Mouse (Mus musculus): ENCODE results near the gene Ablim1. TPM values are rescaled to one million over a fixed set of nuclear protein-coding genes. Genes with fewer than 3 reads are reported as not detected.

Ablim1 gene
- polyA plus RNA-seq, 1 experiment from 2014 or later: 12.4 TPM

- Histone ChIP-seq H3K27ac (ENCODE audit: low read length) (no peak overlapping the region), H3K4me2 (ENCODE audit: low read depth, low read length) (no peak overlapping the region), H3K9ac (ENCODE audit: low read depth, low read length) (no peak overlapping the region), H3K36me3 (ENCODE audit: control insufficient read depth, insufficient read depth) (no peaks in the 10 kb centered on the region), H3K4me3 (ENCODE audit: low read depth, low read length) (no peak overlapping the region), H3K9me3 (replicated peaks; ENCODE audit: control insufficient read depth, low read length) (no peaks in the 10 kb centered on the region), H3K4me1 (ENCODE audit: control insufficient read depth, low read depth, low read length) (no peaks in the 10 kb centered on the region), H3K27me3 (ENCODE audit: control insufficient read depth, insufficient read depth, low read depth, low read length) (no peaks in the 10 kb centered on the region)
- WGBS (ENCODE audit: insufficient replicate concordance): 65% methylated on average over 15 of the region's 15 CpGs
- no peak for ATAC-seq (ENCODE audit: low read depth)
Measured at GRCm38 (mm10) chr19:57236647-57237046, 78.1 kb downstream of the Ablim1 start.

- no peak for ATAC-seq (ENCODE audit: low read depth)
- H3K4me1 ChIP-seq (ENCODE audit: control insufficient read depth, low read depth, low read length): no peaks in the 10 kb centered on the region
- H3K36me3 ChIP-seq (ENCODE audit: control insufficient read depth, insufficient read depth): no peaks in the 10 kb centered on the region
- no peak overlapping the region for H3K4me2 ChIP-seq (ENCODE audit: low read depth, low read length)
- no peak overlapping the region for H3K27ac ChIP-seq (ENCODE audit: low read length)
- no peak overlapping the region for H3K9ac ChIP-seq (ENCODE audit: low read depth, low read length)
- H3K4me3 ChIP-seq (ENCODE audit: low read depth, low read length): no peak overlapping the region
- H3K9me3 ChIP-seq (replicated peaks; ENCODE audit: control insufficient read depth, low read length): no peaks in the 10 kb centered on the region
- no peaks in the 10 kb centered on the region for H3K27me3 ChIP-seq (ENCODE audit: control insufficient read depth, insufficient read depth, low read depth, low read length)
- WGBS (ENCODE audit: insufficient replicate concordance): 76% methylated on average over 2 of the region's 2 CpGs
Measured at GRCm38 (mm10) chr19:57235931-57236330, 78.8 kb downstream of the Ablim1 start.

- Histone ChIP-seq H3K27ac (ENCODE audit: low read length) (no peak overlapping the region), H3K9ac (ENCODE audit: low read depth, low read length) (no peak overlapping the region), H3K36me3 (ENCODE audit: control insufficient read depth, insufficient read depth) (no peaks in the 10 kb centered on the region), H3K4me1 (ENCODE audit: control insufficient read depth, low read depth, low read length) (no peaks in the 10 kb centered on the region), H3K9me3 (replicated peaks; ENCODE audit: control insufficient read depth, low read length) (no peaks in the 10 kb centered on the region), H3K4me2 (ENCODE audit: low read depth, low read length) (no peak overlapping the region), H3K27me3 (ENCODE audit: control insufficient read depth, insufficient read depth, low read depth, low read length) (no peaks in the 10 kb centered on the region), H3K4me3 (ENCODE audit: low read depth, low read length) (no peak overlapping the region)
- no peak for ATAC-seq (ENCODE audit: low read depth)
- WGBS (ENCODE audit: insufficient replicate concordance): 44% methylated on average over 4 of the region's 4 CpGs
Measured at GRCm38 (mm10) chr19:57230996-57231395, 83.7 kb downstream of the Ablim1 start.

GRCm38 (mm10) chr19:57229161-57229560 is 85.6 kb downstream of the Ablim1 start:
- 64% methylated on average over 3 of the region's 3 CpGs for WGBS (ENCODE audit: insufficient replicate concordance)
- Histone ChIP-seq H3K36me3 (ENCODE audit: control insufficient read depth, insufficient read depth) (no peaks in the 10 kb centered on the region), H3K9me3 (replicated peaks; ENCODE audit: control insufficient read depth, low read length) (no peaks in the 10 kb centered on the region), H3K27me3 (ENCODE audit: control insufficient read depth, insufficient read depth, low read depth, low read length) (no peaks in the 10 kb centered on the region), H3K9ac (ENCODE audit: low read depth, low read length) (no peak overlapping the region), H3K4me1 (ENCODE audit: control insufficient read depth, low read depth, low read length) (no peaks in the 10 kb centered on the region; the same call in 1 of the 2 replicates), H3K4me2 (ENCODE audit: low read depth, low read length) (no peak overlapping the region), H3K27ac (ENCODE audit: low read length) (no peak overlapping the region), H3K4me3 (ENCODE audit: low read depth, low read length) (no peak overlapping the region)
- no peak for ATAC-seq (ENCODE audit: low read depth)

- no peak overlapping the region for H3K9ac ChIP-seq (ENCODE audit: low read depth, low read length)
- no peak overlapping the region for H3K4me3 ChIP-seq (ENCODE audit: low read depth, low read length)
- WGBS (ENCODE audit: insufficient replicate concordance): 55% methylated on average over 4 of the region's 4 CpGs
Measured at GRCm38 (mm10) chr19:57228576-57228975, 86.1 kb downstream of the Ablim1 start.

GRCm38 (mm10) chr19:57224390-57224789 is 90.3 kb downstream of the Ablim1 start:
- Histone ChIP-seq H3K9me3 (replicated peaks; ENCODE audit: control insufficient read depth, low read length) (no peaks in the 10 kb centered on the region), H3K27me3 (ENCODE audit: control insufficient read depth, insufficient read depth, low read depth, low read length) (no peaks in the 10 kb centered on the region), H3K9ac (ENCODE audit: low read depth, low read length) (no peak overlapping the region), H3K4me2 (ENCODE audit: low read depth, low read length) (no peak overlapping the region), H3K36me3 (ENCODE audit: control insufficient read depth, insufficient read depth) (no peaks in the 10 kb centered on the region), H3K4me1 (ENCODE audit: control insufficient read depth, low read depth, low read length) (peaks cover 2% of the 10 kb centered on the region), H3K4me3 (ENCODE audit: low read depth, low read length) (no peak overlapping the region), H3K27ac (ENCODE audit: low read length) (no peak overlapping the region)
- no peak for ATAC-seq (ENCODE audit: low read depth)
- 54% methylated on average over 5 of the region's 5 CpGs for WGBS (ENCODE audit: insufficient replicate concordance)

More at GRCm38 (mm10) chr19:57228576-57228975, 86.1 kb downstream of the Ablim1 start:
- Histone ChIP-seq H3K27me3 (ENCODE audit: control insufficient read depth, insufficient read depth, low read depth, low read length) (no peaks in the 10 kb centered on the region), H3K27ac (ENCODE audit: low read length) (no peak overlapping the region), H3K4me2 (ENCODE audit: low read depth, low read length) (no peak overlapping the region), H3K4me1 (ENCODE audit: control insufficient read depth, low read depth, low read length) (peaks cover 2% of the 10 kb centered on the region), H3K36me3 (ENCODE audit: control insufficient read depth, insufficient read depth) (no peaks in the 10 kb centered on the region), H3K9me3 (replicated peaks; ENCODE audit: control insufficient read depth, low read length) (no peaks in the 10 kb centered on the region)
- ATAC-seq (ENCODE audit: low read depth): no peak

- ATAC-seq (ENCODE audit: low read depth): no peak
- H3K36me3 ChIP-seq (ENCODE audit: control insufficient read depth, insufficient read depth): no peaks in the 10 kb centered on the region
- peaks cover 2% of the 10 kb centered on the region for H3K4me1 ChIP-seq (ENCODE audit: control insufficient read depth, low read depth, low read length)
- 59% methylated on average over 3 of the region's 3 CpGs for WGBS (ENCODE audit: insufficient replicate concordance)
- H3K4me2 ChIP-seq (ENCODE audit: low read depth, low read length): no peak overlapping the region
- H3K27ac ChIP-seq (ENCODE audit: low read length): no peak overlapping the region
- no peak overlapping the region for H3K4me3 ChIP-seq (ENCODE audit: low read depth, low read length)
- no peaks in the 10 kb centered on the region for H3K9me3 ChIP-seq (replicated peaks; ENCODE audit: control insufficient read depth, low read length)
- H3K27me3 ChIP-seq (ENCODE audit: control insufficient read depth, insufficient read depth, low read depth, low read length): no peaks in the 10 kb centered on the region
- H3K9ac ChIP-seq (ENCODE audit: low read depth, low read length): no peak overlapping the region
Measured at GRCm38 (mm10) chr19:57223686-57224085, 91.0 kb downstream of the Ablim1 start.

- no peaks in the 10 kb centered on the region for H3K36me3 ChIP-seq (ENCODE audit: control insufficient read depth, insufficient read depth)
- no peak overlapping the region for H3K4me2 ChIP-seq (ENCODE audit: low read depth, low read length)
- H3K9me3 ChIP-seq (replicated peaks; ENCODE audit: control insufficient read depth, low read length): no peaks in the 10 kb centered on the region
- no peak for ATAC-seq (ENCODE audit: low read depth)
- peaks cover 2% of the 10 kb centered on the region for H3K4me1 ChIP-seq (ENCODE audit: control insufficient read depth, low read depth, low read length)
- H3K9ac ChIP-seq (ENCODE audit: low read depth, low read length): no peak overlapping the region
- 82% methylated on average over 6 of the region's 6 CpGs for WGBS (ENCODE audit: insufficient replicate concordance)
- no peaks in the 10 kb centered on the region for H3K27me3 ChIP-seq (ENCODE audit: control insufficient read depth, insufficient read depth, low read depth, low read length)
- H3K27ac ChIP-seq (ENCODE audit: low read length): no peak overlapping the region
- H3K4me3 ChIP-seq (ENCODE audit: low read depth, low read length): no peak overlapping the region
Measured at GRCm38 (mm10) chr19:57222657-57223056, 92.1 kb downstream of the Ablim1 start.

- WGBS (ENCODE audit: insufficient replicate concordance): 46% methylated on average over 7 of the region's 7 CpGs
- Histone ChIP-seq H3K4me2 (ENCODE audit: low read depth, low read length) (no peak overlapping the region), H3K9me3 (replicated peaks; ENCODE audit: control insufficient read depth, low read length) (no peaks in the 10 kb centered on the region), H3K4me1 (ENCODE audit: control insufficient read depth, low read depth, low read length) (peaks cover 2% of the 10 kb centered on the region), H3K27me3 (ENCODE audit: control insufficient read depth, insufficient read depth, low read depth, low read length) (no peaks in the 10 kb centered on the region), H3K27ac (ENCODE audit: low read length) (no peak overlapping the region), H3K9ac (ENCODE audit: low read depth, low read length) (no peak overlapping the region), H3K4me3 (ENCODE audit: low read depth, low read length) (no peak overlapping the region), H3K36me3 (ENCODE audit: control insufficient read depth, insufficient read depth) (no peaks in the 10 kb centered on the region)
- ATAC-seq (ENCODE audit: low read depth): no peak
Measured at GRCm38 (mm10) chr19:57221684-57222235, 93.0 kb downstream of the Ablim1 start.
